Mouse (Mus musculus) mouse trophoblast stem cell (cell line): Measurements from ENCODE around the gene Mtm1.

ENCODE experiments used
- in situ Hi-C, 2 experiments: fragments of 300-500 bp; cut with MseI, MboI; formaldehyde crosslinking; loops; 2 replicates in 1 of 2; 3 replicates in 1 of 2; pipeline ENCODE4 v1.15.1; 2025

Mtm1 gene

DNA sequence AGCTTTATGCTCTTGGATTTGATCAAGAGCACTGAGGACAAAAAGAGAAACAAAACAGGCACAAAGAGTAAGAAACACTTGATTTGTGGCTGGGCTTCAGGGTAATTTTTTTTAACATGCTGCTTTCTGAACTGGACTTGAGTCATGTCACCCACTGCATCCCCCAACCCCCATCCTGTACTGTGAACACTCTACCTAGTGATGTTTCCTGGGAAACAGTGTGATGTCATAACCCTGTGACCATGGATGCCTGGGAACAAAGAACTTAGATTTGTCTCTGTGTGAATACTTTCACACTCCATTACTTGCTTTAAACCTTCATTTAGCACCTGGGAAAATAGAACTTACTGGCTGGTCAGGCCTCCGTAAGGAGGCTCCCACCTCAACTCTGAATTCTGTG, at the start of gene Mtm1:
TSS of gene Mtm1 (plus strand) at position 301 of the 400 bp plus-strand sequence.
- in situ Hi-C loops: no loop called here

DNA sequence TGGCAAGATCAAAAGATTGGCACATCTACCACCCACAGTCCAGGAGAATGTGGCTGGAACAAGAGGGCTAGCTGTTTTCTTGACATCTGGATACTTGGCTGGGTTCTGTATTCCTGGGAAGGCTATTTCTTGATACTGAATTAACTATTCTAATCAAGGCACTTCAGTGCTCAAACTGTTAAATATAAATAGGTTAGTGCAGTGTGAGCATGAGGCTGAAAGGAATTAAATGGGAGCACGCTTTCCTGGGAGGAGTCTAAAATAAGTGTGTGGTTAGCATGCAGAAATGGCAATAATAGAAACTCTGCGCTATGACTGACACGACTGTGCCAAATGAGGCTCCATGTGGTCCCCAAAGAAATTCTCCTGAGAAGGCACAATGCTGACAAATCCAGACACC, 29.0 kb upstream of the Mtm1 start:
- in situ Hi-C loops: no loop called here

DNA sequence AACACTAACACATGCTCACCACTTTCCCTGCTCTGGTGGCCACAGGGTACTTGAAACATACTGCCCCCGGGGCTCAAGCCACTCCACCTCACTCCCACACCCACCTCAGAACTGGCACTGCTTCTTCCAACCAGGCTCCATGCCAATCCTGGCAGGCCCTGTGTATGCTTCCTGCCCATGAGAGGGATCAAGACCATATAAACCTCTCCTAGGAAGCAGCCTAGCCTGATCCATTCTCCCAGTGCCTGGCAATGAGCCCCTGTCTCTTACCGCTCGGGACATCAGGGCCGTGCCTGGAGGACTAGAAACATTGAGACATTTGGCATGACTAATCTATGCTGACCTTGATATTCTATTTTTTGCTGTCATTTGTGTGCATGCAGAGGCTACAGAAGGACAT, 26.9 kb upstream of the Mtm1 start:
- in situ Hi-C loops: no loop called here

DNA sequence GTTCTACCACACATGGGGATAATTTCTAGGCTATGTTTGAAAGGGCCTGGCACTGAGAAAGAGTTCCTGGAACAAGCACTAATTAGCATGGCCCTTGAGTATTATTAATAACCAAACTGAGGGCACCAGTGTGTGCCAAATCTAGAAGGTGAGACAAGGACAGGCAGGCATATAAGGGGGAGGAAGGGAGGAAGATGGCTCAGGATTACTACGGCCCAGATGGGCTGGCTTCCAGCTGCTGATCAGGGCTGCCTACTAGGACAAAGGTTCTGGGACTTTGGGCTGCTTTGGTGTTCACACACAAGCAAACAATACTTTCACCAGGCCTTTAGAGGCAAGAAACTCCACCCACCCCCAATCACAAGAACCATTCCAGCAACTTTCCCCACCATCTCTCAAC, 24.2 kb upstream of the Mtm1 start:
- in situ Hi-C loops: no loop called here

DNA sequence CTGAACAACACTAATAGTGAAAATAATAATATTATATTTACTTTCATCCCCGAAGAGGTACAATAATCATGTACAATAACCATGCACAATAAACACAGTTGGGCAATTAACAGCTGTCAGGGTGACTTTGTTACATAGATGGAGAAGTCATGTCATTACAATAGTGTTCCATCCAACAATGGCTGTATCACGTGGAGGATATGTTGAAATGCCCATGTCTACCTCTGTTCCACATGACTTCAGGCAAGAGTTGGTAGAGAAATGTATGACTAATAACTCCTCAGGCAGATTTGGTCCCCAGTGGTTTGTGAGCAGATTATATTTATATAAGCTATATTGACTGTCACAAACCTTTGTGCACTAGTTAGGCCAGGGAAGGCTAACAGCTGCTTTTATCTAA, 5.8 kb upstream of the Mtm1 start:
- in situ Hi-C loops: no loop called here

DNA sequence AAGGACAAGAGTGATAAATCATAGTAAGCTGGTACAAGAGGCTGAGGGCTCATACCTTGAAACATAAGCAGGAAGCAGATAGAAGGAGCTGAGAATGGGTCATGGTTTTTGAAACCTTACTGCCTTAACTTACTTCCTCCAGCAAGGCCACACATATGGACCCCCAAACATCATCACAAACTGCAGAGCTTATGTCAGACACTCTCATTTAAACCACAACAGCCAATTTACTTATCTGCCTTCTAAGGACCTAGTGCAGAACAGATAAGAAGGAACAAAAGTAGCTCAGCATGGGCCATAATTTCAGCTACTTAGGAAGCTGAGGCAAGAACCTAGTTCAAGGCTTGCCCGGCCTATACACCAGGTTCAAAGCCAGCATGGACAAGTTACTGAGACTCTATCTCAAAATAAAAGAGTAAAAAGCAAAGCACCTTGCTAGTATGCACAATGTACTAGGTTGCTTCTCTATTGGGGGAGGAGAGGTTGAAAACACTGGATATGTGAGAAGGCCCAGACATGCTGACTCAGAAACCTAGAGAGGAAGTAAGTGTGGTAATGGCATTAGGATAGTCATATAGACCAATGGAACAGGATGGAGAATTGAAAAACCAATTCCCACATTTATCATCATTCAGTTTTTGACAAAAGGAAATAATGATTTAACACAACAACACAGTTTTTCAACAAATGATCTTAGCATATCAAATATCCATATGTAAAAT, 4.6 kb upstream of the Mtm1 start:
- in situ Hi-C loops: no loop called here

DNA sequence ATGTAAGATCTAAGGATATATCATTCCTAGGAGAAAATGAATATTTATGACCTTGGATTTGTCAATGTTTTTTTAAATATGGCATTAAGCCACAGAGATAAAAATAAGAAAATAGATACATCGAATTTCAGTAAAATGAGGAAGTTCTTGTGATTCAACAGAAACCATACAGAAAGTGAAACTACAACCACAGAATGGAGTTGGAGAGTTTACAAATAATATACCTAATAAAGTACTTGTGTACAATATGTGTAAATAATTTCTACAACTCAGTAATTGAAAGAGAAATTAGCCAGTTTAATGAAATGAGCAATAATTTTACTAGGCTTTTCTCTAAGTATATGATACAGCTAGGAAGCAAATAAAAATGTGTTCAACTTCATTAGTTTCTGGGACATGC, 4.0 kb upstream of the Mtm1 start:
- in situ Hi-C loops: no loop called here

DNA sequence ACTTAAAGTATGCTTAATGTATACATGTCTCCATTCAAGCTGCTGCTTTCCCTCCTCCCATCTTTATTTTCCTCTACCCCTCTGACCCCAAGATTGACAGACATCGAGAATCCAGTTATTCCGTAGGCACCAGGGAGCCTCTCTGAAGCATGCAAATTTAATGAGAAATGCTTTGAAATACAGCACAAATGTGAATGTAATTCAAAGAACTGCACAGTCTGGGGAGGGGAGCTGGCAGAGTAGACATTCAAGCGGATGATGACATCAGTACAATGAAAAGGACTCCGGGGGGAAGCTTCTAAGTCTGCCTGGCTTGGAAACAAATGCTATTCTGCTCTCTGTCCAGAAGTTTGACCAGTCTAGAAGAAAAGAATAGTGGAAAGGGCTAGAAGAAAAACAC, 2.3 kb downstream of the Mtm1 start:
- in situ Hi-C loops: no loop called here

DNA sequence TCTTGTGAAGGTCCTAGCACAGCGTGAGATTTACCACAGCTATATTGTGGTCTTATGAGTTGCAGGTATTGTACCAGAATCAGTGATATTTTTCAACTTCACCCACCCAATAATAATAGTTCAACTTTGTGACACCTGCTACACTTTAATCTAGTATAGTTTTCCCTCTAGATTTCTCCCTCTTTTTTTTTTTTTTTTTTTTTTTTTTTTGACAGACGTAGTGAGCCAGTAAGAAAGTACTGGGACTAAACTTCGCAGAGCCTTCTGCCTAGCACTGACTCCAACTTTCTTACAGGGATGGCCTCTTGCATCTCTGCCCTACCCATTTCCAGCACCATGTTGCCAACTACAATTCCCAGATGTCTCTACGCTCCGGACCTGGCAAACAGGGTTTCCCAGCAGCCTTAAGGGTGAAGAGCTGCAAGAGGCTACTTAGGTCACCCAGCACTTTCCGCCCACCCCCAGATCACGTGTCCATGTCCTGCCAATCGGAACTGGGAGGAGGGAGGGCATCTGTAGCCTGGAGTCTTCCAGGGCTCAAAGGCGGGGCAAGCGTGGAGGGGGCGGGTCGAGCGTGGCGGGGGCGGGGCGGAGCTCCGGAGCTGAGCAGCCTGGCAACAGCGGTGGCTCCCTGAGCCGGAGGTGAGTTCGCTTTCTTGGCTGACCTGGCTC, 4.0 kb downstream of the Mtm1 start:
- in situ Hi-C loops: no loop called here

DNA sequence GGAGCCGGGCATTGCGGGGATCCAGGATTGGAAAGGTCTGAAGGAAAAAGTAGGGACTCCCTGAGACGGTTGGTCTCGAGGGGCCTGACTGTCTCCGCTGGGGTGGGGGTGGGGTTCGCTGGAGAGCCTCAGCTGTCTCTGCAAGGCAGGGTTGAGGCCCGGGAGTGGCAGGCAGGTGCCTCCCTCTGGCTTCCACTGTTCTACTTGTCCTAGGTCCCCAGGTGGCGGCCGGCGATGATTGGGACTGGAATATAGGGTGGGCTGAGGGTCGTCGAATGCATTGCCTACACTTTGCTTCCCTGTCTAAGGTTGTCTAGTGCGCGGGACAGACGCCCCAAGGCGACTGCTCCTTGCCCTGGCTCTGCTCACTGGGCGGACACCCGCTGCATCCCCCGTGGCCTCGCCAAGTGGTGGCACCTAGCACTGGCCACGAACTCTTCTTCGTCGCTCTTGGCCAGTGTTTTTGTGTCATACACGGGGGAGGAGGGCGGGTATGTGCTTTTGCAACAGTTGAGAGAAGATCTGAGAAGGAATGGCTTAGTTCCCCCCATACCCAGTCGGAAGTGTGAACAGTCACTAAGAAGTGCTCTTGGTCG, 4.6 kb downstream of the Mtm1 start:
- in situ Hi-C loops: no loop called here

DNA sequence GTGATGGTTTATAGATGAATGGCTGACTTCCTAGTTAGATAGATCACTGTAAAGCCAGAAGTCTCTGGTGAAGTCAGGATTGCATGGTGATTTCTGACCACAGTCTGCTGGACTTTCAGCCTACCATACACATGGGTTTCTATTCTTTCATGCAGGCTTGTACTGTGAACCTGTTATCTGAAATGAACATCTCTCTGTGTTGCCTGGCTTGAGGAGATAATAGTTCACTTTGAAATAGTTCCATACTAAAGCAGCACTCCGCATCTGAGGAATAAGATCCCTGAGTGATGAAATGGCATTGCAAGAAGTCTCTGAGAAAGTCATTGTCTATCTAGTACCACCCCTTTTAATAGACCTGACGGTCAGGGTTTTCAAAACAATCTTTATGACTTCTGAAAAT, 6.3 kb downstream of the Mtm1 start:
- in situ Hi-C loops: no loop called here

DNA sequence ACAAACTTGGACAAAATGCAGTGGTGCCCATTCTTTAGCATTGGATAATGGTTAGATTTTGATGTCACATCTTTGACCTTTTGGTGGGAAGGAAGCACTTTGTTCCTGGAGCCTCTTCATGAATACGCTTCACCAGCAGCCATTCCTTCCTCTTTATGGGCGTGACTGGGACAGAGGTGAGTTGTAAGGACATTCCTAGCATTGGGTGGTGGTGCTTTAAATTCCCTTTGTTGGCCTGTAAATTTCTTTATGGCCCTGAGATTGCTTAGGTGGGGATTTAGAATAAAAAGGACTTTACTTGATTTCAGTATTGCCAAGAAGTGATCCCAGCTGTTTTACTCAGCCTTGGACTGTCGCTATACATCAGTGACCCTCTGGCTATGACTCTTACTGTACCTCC, 8.3 kb downstream of the Mtm1 start:
- in situ Hi-C loops: no loop called here

DNA sequence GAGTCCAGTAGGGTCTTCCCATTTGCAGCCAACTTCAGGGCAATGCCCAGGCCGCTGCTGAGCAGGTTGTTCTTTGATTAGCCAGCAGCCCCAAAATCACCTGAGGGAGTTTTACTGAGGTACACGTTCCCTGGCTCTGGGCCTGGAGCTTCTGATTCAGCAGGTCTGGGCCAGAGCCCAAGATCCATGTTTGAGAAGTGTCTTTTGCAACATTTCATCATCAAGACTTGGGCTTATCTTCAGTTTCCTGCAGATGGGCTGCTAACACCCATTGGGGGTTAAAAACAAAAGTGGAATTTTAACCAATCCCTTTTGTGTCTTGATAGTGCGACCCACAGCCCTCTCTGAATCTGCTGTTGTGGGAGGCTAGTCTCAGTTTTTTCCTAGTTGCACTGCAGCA, 10.3 kb downstream of the Mtm1 start:
- in situ Hi-C loops: no loop called here

DNA sequence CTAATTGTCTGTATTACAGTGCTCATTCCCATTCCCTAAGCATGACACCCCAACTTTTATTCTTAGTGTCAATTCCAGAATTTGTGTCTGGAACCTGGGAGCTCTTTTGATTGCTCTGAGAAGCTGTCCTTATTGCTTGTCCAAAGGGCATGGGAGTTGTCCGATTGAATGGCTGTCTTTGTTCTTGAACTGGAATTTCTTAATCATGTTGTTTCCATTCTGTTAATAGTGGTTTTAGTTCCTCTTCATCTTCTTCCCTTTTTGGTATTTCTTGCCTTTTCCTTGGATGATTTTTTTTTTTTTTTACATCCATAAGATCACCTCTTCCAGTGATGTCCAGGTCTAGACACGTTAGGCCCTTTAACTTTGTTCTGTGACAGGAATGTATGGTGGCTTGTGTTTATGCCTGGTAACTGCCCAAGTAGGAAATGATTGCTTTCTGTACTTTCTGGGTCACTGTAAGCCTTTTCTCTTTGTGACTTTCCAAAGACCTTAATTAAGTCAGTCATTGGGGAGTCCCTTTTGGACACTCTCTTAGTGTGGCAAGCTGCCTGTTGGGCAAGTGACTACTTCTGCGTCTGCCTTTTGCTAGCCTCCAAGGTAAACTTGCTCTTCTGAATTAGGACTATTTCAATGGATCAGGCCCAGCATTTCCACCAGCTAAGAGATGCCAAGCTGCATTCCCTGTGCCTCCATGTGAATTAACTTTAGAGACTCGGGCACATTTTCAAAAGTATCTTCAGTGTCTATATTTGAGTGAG, 12.3 kb downstream of the Mtm1 start:
- in situ Hi-C loops: no loop called here

DNA sequence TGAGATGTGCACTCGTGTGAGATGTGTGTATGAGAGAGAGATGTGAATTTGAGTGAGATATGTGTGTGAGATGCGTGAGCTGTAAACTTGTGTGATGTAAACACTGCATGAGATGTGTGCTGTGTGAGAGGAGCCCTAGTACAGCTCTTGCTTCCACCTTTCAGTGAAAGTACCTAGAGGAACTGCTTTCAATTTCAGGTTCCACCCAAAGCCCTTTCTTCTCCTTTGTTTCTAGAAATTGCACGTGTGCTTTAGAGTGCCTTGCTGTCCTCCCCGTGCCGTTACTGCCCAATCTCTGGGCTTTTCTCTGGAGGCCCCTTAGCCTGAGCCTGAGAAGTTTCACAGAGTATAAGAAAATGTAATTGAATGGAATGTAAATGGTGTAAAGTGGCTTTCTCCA, 16.3 kb downstream of the Mtm1 start:
- in situ Hi-C loops: no loop called here

DNA sequence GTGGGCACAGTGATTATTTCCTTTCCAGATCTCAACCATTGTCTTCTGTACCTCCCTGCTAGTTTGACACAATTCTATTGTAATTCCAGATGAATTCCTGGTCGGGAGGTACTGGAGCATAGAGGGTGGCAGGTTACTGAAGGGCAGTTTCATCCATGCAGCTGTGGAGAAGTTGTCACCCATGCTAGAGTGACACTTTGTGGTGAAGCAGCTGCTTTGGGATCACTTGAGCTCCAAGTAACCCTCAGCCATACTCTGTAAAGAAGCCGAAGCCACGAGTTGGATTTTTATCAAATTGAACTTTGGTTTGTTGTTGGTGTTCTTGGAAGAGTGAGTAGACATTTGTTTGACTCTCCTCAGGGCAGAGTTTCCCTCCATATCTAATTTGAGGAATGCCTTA, 17.6 kb downstream of the Mtm1 start:
- in situ Hi-C loops: no loop called here

DNA sequence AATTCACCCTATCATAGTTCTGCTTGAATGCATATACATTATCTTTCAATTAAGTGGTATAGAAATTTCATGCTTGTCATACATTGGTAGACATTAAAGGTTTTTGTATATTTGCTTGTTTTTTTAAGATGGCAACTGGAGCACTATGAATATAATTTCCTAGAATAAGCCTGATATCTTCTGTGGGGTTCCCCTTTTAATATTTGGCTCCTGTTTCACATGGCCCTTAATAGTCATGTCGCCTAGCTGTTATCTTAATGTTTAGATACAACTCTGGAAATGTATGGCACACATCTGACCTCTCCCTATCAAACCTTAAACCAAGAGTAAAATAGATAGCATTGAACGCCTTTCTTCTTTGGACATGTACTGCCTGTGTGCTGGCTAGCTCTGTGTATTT, 20.3 kb downstream of the Mtm1 start:
- in situ Hi-C loops: no loop called here

DNA sequence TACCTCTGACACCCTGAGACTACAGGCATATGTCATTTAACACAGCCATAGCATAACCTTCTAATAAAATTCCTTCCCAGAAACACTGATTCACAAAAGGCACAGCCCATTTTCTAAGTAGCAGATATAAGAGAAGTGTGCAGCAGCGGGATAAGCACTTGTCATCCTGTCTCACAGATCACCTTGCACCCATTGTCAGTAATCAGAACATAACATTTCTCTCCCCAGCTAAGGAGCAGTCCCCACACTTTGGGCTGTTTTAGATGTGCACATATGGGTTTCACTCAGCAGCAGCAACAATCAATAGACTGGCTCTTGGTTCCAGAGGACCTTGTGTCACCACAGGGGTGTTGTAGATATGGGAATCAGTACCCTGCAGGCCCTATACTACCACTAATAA, 45.9 kb downstream of the Mtm1 start:
- in situ Hi-C loops: no loop called here

DNA sequence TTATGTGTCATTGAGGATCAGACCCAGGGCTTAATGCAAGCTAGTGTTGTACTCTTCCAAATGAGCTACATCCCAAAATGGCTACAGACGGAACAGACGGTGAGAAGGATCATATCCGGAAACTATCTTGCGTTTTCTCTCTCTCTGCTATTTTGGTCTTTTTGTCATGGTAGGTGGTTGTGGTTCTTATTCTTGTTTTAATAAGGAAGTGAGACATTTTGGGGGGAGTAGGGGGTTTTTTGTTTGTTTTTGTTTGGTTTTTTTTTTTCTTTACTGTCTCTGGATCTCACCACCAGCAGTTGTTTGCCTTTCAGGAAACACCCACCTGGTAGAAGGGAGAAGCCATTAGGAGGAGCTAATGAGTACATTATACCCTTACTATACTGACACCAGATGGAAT, 50.3 kb downstream of the Mtm1 start:
- in situ Hi-C loops: no loop called here

DNA sequence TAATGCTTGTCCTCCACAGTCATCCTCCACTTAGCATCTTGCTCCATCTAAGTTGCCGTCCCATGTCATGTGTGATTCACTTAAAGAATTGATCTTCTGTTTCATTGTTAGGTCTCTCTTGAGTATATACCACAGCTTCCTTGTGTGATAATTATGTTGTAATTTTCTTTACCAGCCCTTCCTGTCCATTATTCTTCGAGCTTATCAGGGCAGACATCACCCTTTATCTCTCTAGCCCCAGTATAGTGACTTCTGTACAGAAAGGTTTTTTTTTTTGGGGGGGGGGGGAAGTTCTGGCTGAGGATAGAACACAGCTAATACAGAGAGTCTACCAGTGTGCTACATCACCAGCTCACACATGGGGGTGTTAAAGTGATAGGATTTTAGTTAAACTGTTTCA, 53.7 kb downstream of the Mtm1 start:
- in situ Hi-C loops: no loop called here

DNA sequence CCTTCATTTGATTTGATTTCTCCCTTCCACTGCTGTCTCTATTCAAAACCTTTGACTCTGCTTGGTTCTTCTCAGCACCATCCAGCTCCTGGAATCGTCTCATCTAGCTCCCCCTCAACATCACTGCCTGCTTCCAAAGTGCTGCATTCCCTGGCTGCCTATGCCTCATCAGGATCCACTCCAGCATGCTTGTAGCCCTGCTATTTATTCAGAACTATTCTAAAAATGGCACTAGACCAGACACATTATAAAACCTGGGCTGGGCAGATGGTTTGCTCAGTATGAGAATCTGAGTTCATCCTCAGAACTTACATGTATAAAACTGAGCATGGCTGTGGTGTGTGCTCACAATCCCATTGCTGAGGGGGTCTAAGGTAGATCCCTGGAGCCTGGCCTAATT, 58.4 kb downstream of the Mtm1 start:
- in situ Hi-C loops: no loop called here

DNA sequence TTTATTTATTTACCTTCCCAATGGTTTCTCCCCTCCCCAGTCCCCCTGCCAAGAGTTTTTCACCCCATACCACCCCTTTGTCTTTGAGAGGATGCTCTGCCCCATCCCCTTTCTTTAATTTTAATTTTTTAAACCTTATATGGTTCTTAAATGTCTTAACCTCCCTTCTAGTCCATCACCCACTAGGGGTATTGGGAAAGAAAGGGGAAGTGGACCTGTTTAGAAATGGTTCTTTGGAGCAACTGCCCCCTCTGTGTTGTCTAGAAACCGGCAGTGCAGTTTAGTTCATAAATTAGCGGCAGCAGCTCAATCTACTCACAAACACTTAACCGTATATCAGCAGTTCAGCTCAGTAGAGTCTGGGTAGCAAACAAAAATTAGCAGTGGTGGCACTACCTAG, 63.6 kb downstream of the Mtm1 start:
- in situ Hi-C loops: no loop called here

DNA sequence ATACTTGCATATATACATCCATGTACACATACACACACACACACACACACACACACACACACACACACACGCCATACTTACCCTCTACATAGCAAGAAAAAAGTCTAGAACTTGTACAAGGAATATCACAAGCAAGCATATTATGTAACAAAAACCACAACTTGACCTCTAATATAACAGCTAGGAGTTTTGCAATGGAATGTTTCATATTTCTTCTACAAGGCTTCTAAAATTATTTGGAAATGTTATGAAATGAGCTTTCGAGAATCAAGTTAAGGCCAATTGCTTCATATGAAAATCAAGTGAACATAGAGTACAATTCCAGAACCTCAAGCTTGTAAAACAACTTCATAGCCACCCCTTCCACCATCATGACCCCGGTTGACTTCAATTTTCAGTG, 74.9 kb downstream of the Mtm1 start:
- in situ Hi-C loops: no loop called here
